Mouse (Mus musculus) liver, postnatal 0 days (tissue): ENCODE measurements around the gene Btbd9.

Experiments used
- CTCF ChIP-seq: sonication (generic); IDR thresholded peaks from 2 replicates; pipeline ENCODE4 v1.5.1; 2016; ENCODE audit warnings: antibody characterized with exemption, low read depth
- EP300 ChIP-seq: IDR thresholded peaks from 2 replicates; pipeline ENCODE4 v1.6.1; 2016; ENCODE audit warnings: antibody characterized with exemption, low read depth, mild to moderate bottlenecking

DNA sequence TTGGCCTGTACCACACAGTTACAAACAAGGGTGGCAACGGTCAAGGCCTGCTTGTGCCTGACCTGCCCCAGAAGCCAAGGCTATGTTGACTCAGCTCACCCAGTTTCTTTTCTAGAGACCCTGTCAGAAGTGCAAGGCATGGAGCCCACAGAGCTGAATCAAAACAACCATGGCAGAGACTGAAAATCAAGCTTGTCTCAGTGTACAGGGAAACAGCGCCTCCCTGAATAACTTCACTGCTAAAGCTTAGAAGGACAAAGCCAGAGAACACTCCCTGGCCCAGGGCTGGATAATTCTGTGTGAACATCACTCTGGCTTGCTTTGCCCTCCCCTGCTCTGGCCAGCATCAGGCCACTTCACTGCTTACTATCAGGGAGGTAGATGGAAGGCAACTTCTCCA, 228.3 kb downstream of the Btbd9 start:
- TF ChIP-seq CTCF = no peak
- TF ChIP-seq EP300 = no peak
